Mouse (Mus musculus) thymus, adult 2 months (tissue): Measurements from ENCODE around the gene Cyba.

ENCODE experiments used
- CTCF ChIP-seq: fragments of 200-500 bp; IDR thresholded peaks from 2 replicates; pipeline ENCODE4 v1.5.1; 2012; ENCODE audit warnings: mild to moderate bottlenecking, control low read depth, low read length, moderate library complexity, borderline replicate concordance; ENCODE audit not compliant: control insufficient read depth, poor library complexity, insufficient read depth; ENCODE audit errors: extremely low read depth
- POLR2A ChIP-seq: fragments of 200-500 bp; IDR thresholded peaks from 2 replicates; pipeline ENCODE4 v1.6.1; 2012; ENCODE audit warnings: mild to moderate bottlenecking, low read length, control low read depth, moderate library complexity; ENCODE audit not compliant: control insufficient read depth, poor library complexity, insufficient read depth; ENCODE audit errors: extremely low read depth

GRCm38 (mm10) chr8:122457171-122457570 is 24.4 kb upstream of the Cyba start:
- TF ChIP-seq CTCF (no peak), POLR2A (no peak)
